Mouse (Mus musculus) intestine, embryonic 14.5 days (tissue): ENCODE measurements at regions not wholly inside any gene's neighbourhood (a gene's known extent, or its start where the extent isn't known, plus 50 kb on each side); places are given as distances from the start of the nearest gene placed in this dataset.

Experiments used
- ATAC-seq: fragments of 200-750 bp; cut with Nextera tagmentation; replicated peaks from 2 replicates; pipeline ENCODE4 v1.8.0; 2017; ENCODE audit warnings: low read depth, moderate number of reproducible peaks, moderate TSS enrichment, moderate library complexity; ENCODE audit not compliant: low FRiP score, low TSS enrichment
- DNase-seq: peaks from one replicate; pipeline ENCODE4 v3.0.0-alpha.2; 2018; ENCODE audit warnings: low spot score
- H3K27ac ChIP-seq: fragments of 300-500 bp; sonication (generic); 2 replicates; pipeline ENCODE4 v1.5.1; 2014; ENCODE audit warnings: low read depth, mild to moderate bottlenecking, control low read depth
- H3K27me3 ChIP-seq: fragments of 300-500 bp; sonication (generic); replicated peaks from 2 replicates; pipeline ENCODE4 v1.6.1; 2014; ENCODE audit warnings: low read length, control low read depth; ENCODE audit not compliant: control insufficient read depth, insufficient read depth
- H3K36me3 ChIP-seq: fragments of 300-500 bp; sonication (generic); 2 replicates; pipeline ENCODE4 v1.6.1; 2014; ENCODE audit warnings: low read length, control low read depth; ENCODE audit not compliant: control insufficient read depth, insufficient read depth
- H3K4me1 ChIP-seq: fragments of 300-500 bp; sonication (generic); replicated peaks from 2 replicates; pipeline ENCODE4 v1.6.1; 2014; ENCODE audit warnings: low read length, control low read depth, mixed read lengths; ENCODE audit not compliant: control insufficient read depth, insufficient read depth
- H3K4me2 ChIP-seq: fragments of 300-500 bp; sonication (generic); 2 replicates; pipeline ENCODE4 v1.6.1; 2014; ENCODE audit warnings: low read length
- H3K4me3 ChIP-seq: fragments of 300-500 bp; sonication (generic); 2 replicates; pipeline ENCODE4 v1.5.1; 2014; ENCODE audit warnings: low read depth, low read length, control low read depth, mixed read lengths
- H3K9ac ChIP-seq: fragments of 300-500 bp; sonication (generic); 2 replicates; pipeline ENCODE4 v1.6.1; 2014; ENCODE audit warnings: mild to moderate bottlenecking, low read length
- H3K9me3 ChIP-seq: fragments of 300-500 bp; sonication (generic); 2 replicates; pipeline ENCODE4 v1.6.1; 2016; ENCODE audit warnings: low read length, control low read depth; ENCODE audit not compliant: control insufficient read depth
- WGBS: fragments of 180-500 bp; shearing (Covaris S2); extraction: QIAGEN DNeasy Blood & Tissue Kit; methylation state at CpG from one replicate; pipeline ENCODE4 v1.1.7; 2014; 5-methylcytosine and 5-hydroxymethylcytosine counted together

GRCm38 (mm10) chr6:100381046-100381445, 93.8 kb upstream of the Rybp start:
- Histone ChIP-seq H3K27me3 (no peaks in the 10 kb centered on the region), H3K4me1 (peaks cover 27% of the 10 kb centered on the region), H3K27ac (no peak overlapping the region), H3K9me3 (no peaks in the 10 kb centered on the region), H3K9ac (no peak overlapping the region), H3K36me3 (no peaks in the 10 kb centered on the region), H3K4me2 (no peak overlapping the region), H3K4me3 (no peak overlapping the region)
- 87% methylated on average over 5 of the region's 5 CpGs for WGBS
- DNase-seq = no peak
- no peak for ATAC-seq

- Histone ChIP-seq H3K36me3 (no peaks in the 10 kb centered on the region), H3K4me3 (no peak overlapping the region), H3K4me2 (no peak overlapping the region), H3K27me3 (no peaks in the 10 kb centered on the region), H3K9ac (no peak overlapping the region), H3K27ac (no peak overlapping the region), H3K4me1 (peaks cover 27% of the 10 kb centered on the region), H3K9me3 (no peaks in the 10 kb centered on the region)
- DNase-seq = peak; percentile 69
- ATAC-seq = 0 out of 2 replicates have a peak, but pooled peaks have one; percentile 34
- 17% methylated on average over 6 of the region's 6 CpGs for WGBS
Measured at GRCm38 (mm10) chr6:100380536-100380935, 93.3 kb upstream of the Rybp start.

- no peaks in the 10 kb centered on the region for H3K27me3 ChIP-seq
- ATAC-seq = no peak
- H3K9me3 ChIP-seq = no peaks in the 10 kb centered on the region
- H3K4me3 ChIP-seq = no peak overlapping the region
- 39% methylated on average over 4 of the region's 4 CpGs for WGBS
- no peak overlapping the region for H3K4me2 ChIP-seq
- DNase-seq = no peak
- no peak overlapping the region for H3K27ac ChIP-seq
- H3K4me1 ChIP-seq = peaks cover 27% of the 10 kb centered on the region
- H3K36me3 ChIP-seq = no peaks in the 10 kb centered on the region
- no peak overlapping the region for H3K9ac ChIP-seq
Measured at GRCm38 (mm10) chr6:100379792-100380191, 92.5 kb upstream of the Rybp start.

GRCm38 (mm10) chr6:100378533-100378874, 91.2 kb upstream of the Rybp start:
- 51% methylated on average over 4 of the region's 4 CpGs for WGBS
- H3K27ac ChIP-seq = no peak overlapping the region
- H3K36me3 ChIP-seq = no peaks in the 10 kb centered on the region
- no peak overlapping the region for H3K4me3 ChIP-seq
- DNase-seq = no peak
- no peak overlapping the region for H3K9ac ChIP-seq
- peaks cover 27% of the 10 kb centered on the region for H3K4me1 ChIP-seq
- H3K9me3 ChIP-seq = no peaks in the 10 kb centered on the region
- H3K27me3 ChIP-seq = no peaks in the 10 kb centered on the region
- no peak for ATAC-seq
- H3K4me2 ChIP-seq = no peak overlapping the region

- Histone ChIP-seq H3K36me3 (no peaks in the 10 kb centered on the region), H3K9me3 (no peaks in the 10 kb centered on the region), H3K4me3 (no peak overlapping the region), H3K27ac (no peak overlapping the region), H3K4me2 (no peak overlapping the region), H3K9ac (no peak overlapping the region), H3K27me3 (no peaks in the 10 kb centered on the region), H3K4me1 (peaks cover 27% of the 10 kb centered on the region)
- DNase-seq (no peak), ATAC-seq (no peak)
- 63% methylated on average over 6 of the region's 6 CpGs for WGBS
Measured at GRCm38 (mm10) chr6:100377828-100378532, 90.7 kb upstream of the Rybp start.

GRCm38 (mm10) chr6:100376656-100377055, 89.4 kb upstream of the Rybp start:
- H3K4me2 ChIP-seq = no peak overlapping the region
- no peak overlapping the region for H3K27ac ChIP-seq
- H3K4me3 ChIP-seq = no peak overlapping the region
- DNase-seq = no peak
- no peaks in the 10 kb centered on the region for H3K27me3 ChIP-seq
- no peaks in the 10 kb centered on the region for H3K36me3 ChIP-seq
- ATAC-seq = no peak
- WGBS = 21% methylated on average over 9 of the region's 9 CpGs
- no peak overlapping the region for H3K9ac ChIP-seq
- H3K4me1 ChIP-seq = peaks cover 27% of the 10 kb centered on the region
- no peaks in the 10 kb centered on the region for H3K9me3 ChIP-seq

- H3K4me1 ChIP-seq = no peaks in the 10 kb centered on the region
- WGBS = 90% methylated on average over 1 of the region's 1 CpGs
- H3K9me3 ChIP-seq = no peaks in the 10 kb centered on the region
- no peaks in the 10 kb centered on the region for H3K36me3 ChIP-seq
- H3K27me3 ChIP-seq = no peaks in the 10 kb centered on the region
- no peak for ATAC-seq
- H3K4me3 ChIP-seq = no peak overlapping the region
- no peak overlapping the region for H3K4me2 ChIP-seq
- no peak overlapping the region for H3K27ac ChIP-seq
- H3K9ac ChIP-seq = no peak overlapping the region
- no peak for DNase-seq
Measured at GRCm38 (mm10) chr6:100370828-100371227, 83.5 kb upstream of the Rybp start.

GRCm38 (mm10) chr6:100370358-100370757, 83.1 kb upstream of the Rybp start:
- 88% methylated on average over 5 of the region's 5 CpGs for WGBS

GRCm38 (mm10) chr6:100366231-100366630, 78.9 kb upstream of the Rybp start:
- ATAC-seq = no peak
- H3K9me3 ChIP-seq = no peaks in the 10 kb centered on the region
- DNase-seq = no peak
- no peak overlapping the region for H3K4me2 ChIP-seq
- no peak overlapping the region for H3K9ac ChIP-seq
- no peaks in the 10 kb centered on the region for H3K36me3 ChIP-seq
- H3K27ac ChIP-seq = no peak overlapping the region
- no peak overlapping the region for H3K4me3 ChIP-seq
- H3K27me3 ChIP-seq = no peaks in the 10 kb centered on the region
- 34% methylated on average over 8 of the region's 8 CpGs for whole genome bisulfite sequencing
- no peaks in the 10 kb centered on the region for H3K4me1 ChIP-seq

More at GRCm38 (mm10) chr6:100370358-100370757, 83.1 kb upstream of the Rybp start:
- Histone ChIP-seq H3K4me2 (no peak overlapping the region), H3K27ac (no peak overlapping the region), H3K36me3 (no peaks in the 10 kb centered on the region), H3K4me3 (no peak overlapping the region), H3K4me1 (no peaks in the 10 kb centered on the region), H3K9me3 (no peaks in the 10 kb centered on the region), H3K27me3 (no peaks in the 10 kb centered on the region), H3K9ac (no peak overlapping the region)
- ATAC-seq (no peak), DNase-seq (no peak)
